Mouse (Mus musculus): Measurements from ENCODE around the gene Six3. TPM values are rescaled to one million over a fixed set of nuclear protein-coding genes. Genes with fewer than 3 reads are reported as not detected.

Six3 gene
- polyA plus RNA-seq (2014; fragmentation: Nextera tagmentation; extraction: Ambion mirVana) = 17.1 and 17.5 TPM in 2 replicates

DNA sequence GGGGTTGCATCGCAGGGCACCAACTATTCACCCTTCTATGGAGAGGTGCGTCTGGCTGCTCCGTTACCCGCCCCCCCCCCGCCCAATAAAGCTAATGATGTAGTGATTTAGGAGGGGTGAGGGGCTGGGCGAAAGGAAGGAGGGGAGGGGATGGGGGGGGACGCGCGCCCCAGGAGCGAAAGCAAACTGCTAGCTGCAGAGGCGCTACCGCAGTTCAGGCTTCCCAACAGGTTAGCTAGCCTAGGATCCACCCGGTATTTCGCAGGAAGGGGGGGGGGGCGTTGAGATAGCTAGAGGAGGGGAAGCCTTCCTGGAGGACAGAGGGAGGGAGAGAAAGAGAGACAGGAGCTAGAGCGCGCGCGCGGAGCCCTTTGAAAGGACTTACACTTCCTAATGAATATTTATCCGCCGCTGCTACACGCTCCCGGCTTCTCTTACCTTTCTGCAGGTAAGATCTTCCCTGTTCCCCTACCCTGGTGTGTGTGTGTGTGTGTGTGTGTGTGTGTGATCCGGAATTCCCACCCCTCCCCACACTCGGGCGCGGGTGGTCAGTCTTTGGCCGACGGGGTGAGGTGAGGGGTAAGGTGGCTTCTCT lies at the start of gene Six3:
Gene Six3, plus strand, starts transcription at position 343 of the 595 bp plus-strand sequence.
- DNase-seq (ENCODE audit: low spot score) (peak; percentile 59), ATAC-seq (replicated peaks; ENCODE audit: low FRiP score) (no peak)
- Histone ChIP-seq H3K4me3 (ENCODE audit: low read depth, low read length) (peak within 1 kb of the TSS; percentile 46), H3K27ac (ENCODE audit: low read depth, low read length) (peak within 1 kb of the TSS; percentile 68), H3K9me3 (ENCODE audit: control insufficient read depth, low read length) (no peaks in the 10 kb centered on the region), H3K9ac (ENCODE audit: low read length) (peak within 1 kb of the TSS; percentile 61), H3K36me3 (ENCODE audit: control insufficient read depth, insufficient read depth, low read length) (no peaks in the 10 kb centered on the region), H3K4me2 (ENCODE audit: low read depth, low read length, severe bottlenecking) (peak within 1 kb of the TSS; percentile 71), H3K27me3 (ENCODE audit: control insufficient read depth, insufficient read depth, low read length) (peaks cover 84% of the 10 kb centered on the region), H3K4me1 (replicated peaks; ENCODE audit: control insufficient read depth, insufficient read depth, low read length) (peaks cover 22% of the 10 kb centered on the region)
- under 1% methylated on average over 28 of the region's 30 CpGs for WGBS

DNA sequence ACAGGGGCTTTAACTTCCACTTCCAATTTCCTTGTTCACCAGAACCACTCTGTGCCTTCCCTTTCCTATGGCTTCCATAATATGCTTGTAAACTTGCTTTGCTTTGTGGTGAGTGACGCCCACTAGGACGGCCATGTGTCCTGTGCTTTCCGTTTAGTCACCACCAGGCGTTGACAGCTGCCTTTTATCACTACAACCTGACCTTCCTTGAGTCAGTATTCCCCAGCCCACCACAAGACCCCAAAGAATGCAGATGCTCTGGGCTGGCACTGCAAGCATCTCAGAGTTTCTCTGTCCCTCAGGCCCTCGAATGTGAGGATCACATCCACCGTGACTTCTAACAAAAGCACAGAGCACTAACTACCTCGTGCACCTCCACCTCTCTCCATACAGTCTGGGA lies 49.3 kb upstream of the Six3 start:
- Histone ChIP-seq H3K4me3 (ENCODE audit: low read depth, low read length) (no peak overlapping the region), H3K9me3 (ENCODE audit: control insufficient read depth, low read length) (no peaks in the 10 kb centered on the region), H3K4me2 (ENCODE audit: low read depth, low read length, severe bottlenecking) (no peak overlapping the region), H3K27ac (ENCODE audit: low read depth, low read length) (no peak overlapping the region), H3K36me3 (ENCODE audit: control insufficient read depth, insufficient read depth, low read length) (no peaks in the 10 kb centered on the region), H3K27me3 (ENCODE audit: control insufficient read depth, insufficient read depth, low read length) (no peaks in the 10 kb centered on the region), H3K4me1 (replicated peaks; ENCODE audit: control insufficient read depth, insufficient read depth, low read length) (no peaks in the 10 kb centered on the region), H3K9ac (ENCODE audit: low read length) (no peak overlapping the region)
- ATAC-seq (replicated peaks; ENCODE audit: low FRiP score) (no peak), DNase-seq (ENCODE audit: low spot score) (no peak)
- WGBS = 80% methylated on average over 7 of the region's 7 CpGs

DNA sequence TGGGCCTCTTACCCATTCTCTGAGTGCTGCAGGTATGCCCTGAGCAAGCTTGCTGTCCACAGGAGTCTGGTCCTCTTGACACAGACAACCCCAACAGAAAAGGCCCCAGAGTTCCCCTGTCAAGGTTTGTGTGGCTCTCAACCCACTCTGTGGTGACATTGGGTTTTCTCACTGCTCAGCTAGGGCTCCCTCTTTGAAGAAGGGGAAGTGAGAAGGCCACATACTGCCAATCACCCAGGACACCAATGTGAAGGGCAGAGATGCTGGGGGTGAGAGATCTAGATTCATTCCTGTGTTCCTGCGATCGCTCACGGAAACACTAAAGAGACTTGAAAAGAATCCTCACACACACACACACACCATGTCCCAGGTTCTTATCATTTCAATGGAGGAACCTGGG lies 39.4 kb upstream of the Six3 start:
- DNase-seq (ENCODE audit: low spot score) (no peak), ATAC-seq (replicated peaks; ENCODE audit: low FRiP score) (no peak)
- 92% methylated on average over 3 of the region's 3 CpGs for WGBS
- H3K4me2 ChIP-seq (ENCODE audit: low read depth, low read length, severe bottlenecking) = no peak overlapping the region
- H3K9me3 ChIP-seq (ENCODE audit: control insufficient read depth, low read length) = no peaks in the 10 kb centered on the region
- no peak overlapping the region for H3K9ac ChIP-seq (ENCODE audit: low read length)
- H3K4me3 ChIP-seq (ENCODE audit: low read depth, low read length) = no peak overlapping the region
- no peaks in the 10 kb centered on the region for H3K4me1 ChIP-seq (replicated peaks; ENCODE audit: control insufficient read depth, insufficient read depth, low read length)
- no peak overlapping the region for H3K27ac ChIP-seq (ENCODE audit: low read depth, low read length)
- H3K27me3 ChIP-seq (ENCODE audit: control insufficient read depth, insufficient read depth, low read length) = no peaks in the 10 kb centered on the region
- no peaks in the 10 kb centered on the region for H3K36me3 ChIP-seq (ENCODE audit: control insufficient read depth, insufficient read depth, low read length)

DNA sequence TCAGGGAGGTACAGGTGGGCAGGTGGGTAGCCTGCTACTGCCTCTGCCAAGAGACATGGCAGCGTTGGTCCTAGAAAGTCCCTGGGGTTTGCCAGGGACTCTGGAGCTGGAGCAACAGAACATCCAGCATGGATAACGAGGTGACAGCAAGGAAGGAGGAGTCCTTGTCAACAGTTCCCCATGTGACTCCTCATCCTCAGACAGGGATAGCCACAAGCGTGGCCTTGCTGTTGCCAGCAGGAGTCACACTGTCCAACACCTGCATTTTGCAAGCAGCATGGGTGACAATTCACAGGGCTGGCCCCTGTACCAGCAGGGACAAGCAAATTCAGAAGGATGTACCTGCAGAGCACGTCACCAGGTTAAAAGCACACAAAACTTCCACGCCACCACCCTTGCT lies 35.1 kb upstream of the Six3 start:
- 72% methylated on average over 5 of the region's 5 CpGs for WGBS
- Histone ChIP-seq H3K4me2 (ENCODE audit: low read depth, low read length, severe bottlenecking) (no peak overlapping the region), H3K4me3 (ENCODE audit: low read depth, low read length) (no peak overlapping the region), H3K9ac (ENCODE audit: low read length) (no peak overlapping the region), H3K4me1 (replicated peaks; ENCODE audit: control insufficient read depth, insufficient read depth, low read length) (no peaks in the 10 kb centered on the region), H3K27ac (ENCODE audit: low read depth, low read length) (no peak overlapping the region), H3K36me3 (ENCODE audit: control insufficient read depth, insufficient read depth, low read length) (no peaks in the 10 kb centered on the region), H3K27me3 (ENCODE audit: control insufficient read depth, insufficient read depth, low read length) (no peaks in the 10 kb centered on the region), H3K9me3 (ENCODE audit: control insufficient read depth, low read length) (no peaks in the 10 kb centered on the region)
- ATAC-seq (replicated peaks; ENCODE audit: low FRiP score) (no peak), DNase-seq (ENCODE audit: low spot score) (no peak)

DNA sequence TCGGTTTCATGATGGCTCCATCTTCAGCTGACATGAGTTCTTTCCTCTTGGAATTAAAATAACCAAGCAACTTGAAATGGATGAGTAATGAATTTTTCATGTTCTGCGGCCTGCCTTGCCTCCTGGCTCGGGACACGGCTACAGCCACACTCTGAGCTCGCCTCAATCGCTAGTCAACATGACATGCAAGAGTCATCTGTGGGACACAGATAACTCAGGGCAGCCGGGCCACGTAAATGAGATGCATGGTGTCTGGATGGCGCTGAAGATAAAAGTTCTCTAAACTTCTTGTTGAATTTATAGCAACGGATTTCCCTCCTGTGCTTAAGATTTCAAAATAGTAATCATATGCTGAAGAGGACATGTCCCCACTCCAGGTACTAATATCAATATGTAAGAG lies 34.1 kb upstream of the Six3 start:
- Histone ChIP-seq H3K9ac (ENCODE audit: low read length) (no peak overlapping the region), H3K4me3 (ENCODE audit: low read depth, low read length) (no peak overlapping the region), H3K4me1 (replicated peaks; ENCODE audit: control insufficient read depth, insufficient read depth, low read length) (no peaks in the 10 kb centered on the region), H3K9me3 (ENCODE audit: control insufficient read depth, low read length) (no peaks in the 10 kb centered on the region), H3K4me2 (ENCODE audit: low read depth, low read length, severe bottlenecking) (no peak overlapping the region), H3K36me3 (ENCODE audit: control insufficient read depth, insufficient read depth, low read length) (no peaks in the 10 kb centered on the region), H3K27me3 (ENCODE audit: control insufficient read depth, insufficient read depth, low read length) (no peaks in the 10 kb centered on the region), H3K27ac (ENCODE audit: low read depth, low read length) (no peak overlapping the region)
- 94% methylated on average over 10 of the region's 10 CpGs for WGBS
- ATAC-seq (replicated peaks; ENCODE audit: low FRiP score) = no peak
- DNase-seq (ENCODE audit: low spot score) = no peak

DNA sequence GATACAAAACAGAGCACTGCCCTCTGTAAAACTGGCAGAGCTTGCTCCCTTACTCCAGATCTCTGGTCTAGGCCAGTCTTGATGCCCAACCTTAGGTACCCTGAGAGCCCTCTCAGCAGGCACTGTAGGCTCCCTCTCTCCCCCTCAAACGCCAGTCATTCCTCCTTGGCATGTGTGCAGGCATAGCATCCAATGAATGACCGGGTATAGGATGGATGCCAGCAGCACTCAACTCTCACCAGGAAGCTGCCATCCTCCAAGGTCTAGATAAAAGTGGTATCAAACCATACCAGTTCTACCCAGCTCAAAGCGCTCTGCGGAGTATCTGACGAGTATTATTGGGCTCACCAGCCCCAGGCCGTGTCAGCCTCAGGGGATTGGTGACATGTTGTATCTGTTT lies 33.2 kb upstream of the Six3 start:
- 93% methylated on average over 6 of the region's 6 CpGs for WGBS
- Histone ChIP-seq H3K9ac (ENCODE audit: low read length) (no peak overlapping the region), H3K9me3 (ENCODE audit: control insufficient read depth, low read length) (no peaks in the 10 kb centered on the region), H3K27me3 (ENCODE audit: control insufficient read depth, insufficient read depth, low read length) (no peaks in the 10 kb centered on the region), H3K4me2 (ENCODE audit: low read depth, low read length, severe bottlenecking) (no peak overlapping the region), H3K27ac (ENCODE audit: low read depth, low read length) (no peak overlapping the region), H3K4me1 (replicated peaks; ENCODE audit: control insufficient read depth, insufficient read depth, low read length) (no peaks in the 10 kb centered on the region), H3K4me3 (ENCODE audit: low read depth, low read length) (no peak overlapping the region), H3K36me3 (ENCODE audit: control insufficient read depth, insufficient read depth, low read length) (no peaks in the 10 kb centered on the region)
- ATAC-seq (replicated peaks; ENCODE audit: low FRiP score) (no peak), DNase-seq (ENCODE audit: low spot score) (no peak)

DNA sequence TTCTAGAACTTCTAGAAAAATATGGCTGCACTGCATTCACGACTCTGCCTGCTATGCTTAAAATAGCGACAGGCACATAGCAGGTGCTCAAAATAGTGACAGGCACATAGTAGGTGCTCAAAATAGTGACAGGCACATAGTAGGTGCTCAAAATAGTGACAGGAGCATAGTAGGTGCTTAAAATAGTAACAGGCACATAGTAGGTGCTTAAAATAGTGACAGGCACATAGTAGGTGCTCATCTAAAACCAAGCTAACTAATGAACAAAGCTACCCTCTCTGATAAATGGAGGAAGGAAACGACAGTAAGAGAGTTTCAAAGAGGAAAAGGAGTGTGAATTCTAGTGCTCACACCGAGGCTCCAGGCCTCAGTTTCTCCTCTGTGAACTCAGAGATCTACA lies 29.2 kb upstream of the Six3 start:
- no peak overlapping the region for H3K27ac ChIP-seq (ENCODE audit: low read depth, low read length)
- DNase-seq (ENCODE audit: low spot score) = no peak
- no peak overlapping the region for H3K4me2 ChIP-seq (ENCODE audit: low read depth, low read length, severe bottlenecking)
- no peak overlapping the region for H3K4me3 ChIP-seq (ENCODE audit: low read depth, low read length)
- H3K27me3 ChIP-seq (ENCODE audit: control insufficient read depth, insufficient read depth, low read length) = no peaks in the 10 kb centered on the region
- no peaks in the 10 kb centered on the region for H3K4me1 ChIP-seq (replicated peaks; ENCODE audit: control insufficient read depth, insufficient read depth, low read length)
- no peaks in the 10 kb centered on the region for H3K9me3 ChIP-seq (ENCODE audit: control insufficient read depth, low read length)
- no peaks in the 10 kb centered on the region for H3K36me3 ChIP-seq (ENCODE audit: control insufficient read depth, insufficient read depth, low read length)
- no peak overlapping the region for H3K9ac ChIP-seq (ENCODE audit: low read length)
- no peak for ATAC-seq (replicated peaks; ENCODE audit: low FRiP score)
- WGBS = 88% methylated on average over 4 of the region's 4 CpGs

DNA sequence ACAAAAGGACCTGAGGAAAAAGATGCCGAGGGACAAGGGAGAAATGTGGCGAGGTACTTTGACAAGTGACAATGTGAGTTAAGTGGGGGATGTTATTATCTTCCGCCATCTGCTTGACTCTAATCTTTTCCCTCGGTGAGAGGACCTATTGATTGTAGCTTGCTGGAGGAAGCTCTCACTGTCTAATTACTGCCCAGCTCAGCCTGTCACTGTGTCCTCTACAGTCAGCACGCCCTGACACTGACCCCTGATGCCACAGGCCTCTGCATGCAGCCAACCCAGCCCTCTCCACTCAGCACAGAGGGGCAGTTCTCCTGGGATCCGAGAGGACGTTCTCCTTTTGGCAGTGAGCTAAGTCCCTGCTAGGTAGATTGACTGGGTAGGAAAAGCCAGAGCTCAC lies 28.8 kb upstream of the Six3 start:
- H3K36me3 ChIP-seq (ENCODE audit: control insufficient read depth, insufficient read depth, low read length) = no peaks in the 10 kb centered on the region
- DNase-seq (ENCODE audit: low spot score) (no peak), ATAC-seq (replicated peaks; ENCODE audit: low FRiP score) (no peak)
- no peaks in the 10 kb centered on the region for H3K4me1 ChIP-seq (replicated peaks; ENCODE audit: control insufficient read depth, insufficient read depth, low read length)
- WGBS = 62% methylated on average over 7 of the region's 7 CpGs
- no peak overlapping the region for H3K4me2 ChIP-seq (ENCODE audit: low read depth, low read length, severe bottlenecking)
- no peak overlapping the region for H3K9ac ChIP-seq (ENCODE audit: low read length)
- no peak overlapping the region for H3K4me3 ChIP-seq (ENCODE audit: low read depth, low read length)
- no peaks in the 10 kb centered on the region for H3K9me3 ChIP-seq (ENCODE audit: control insufficient read depth, low read length)
- no peaks in the 10 kb centered on the region for H3K27me3 ChIP-seq (ENCODE audit: control insufficient read depth, insufficient read depth, low read length)
- no peak overlapping the region for H3K27ac ChIP-seq (ENCODE audit: low read depth, low read length)

DNA sequence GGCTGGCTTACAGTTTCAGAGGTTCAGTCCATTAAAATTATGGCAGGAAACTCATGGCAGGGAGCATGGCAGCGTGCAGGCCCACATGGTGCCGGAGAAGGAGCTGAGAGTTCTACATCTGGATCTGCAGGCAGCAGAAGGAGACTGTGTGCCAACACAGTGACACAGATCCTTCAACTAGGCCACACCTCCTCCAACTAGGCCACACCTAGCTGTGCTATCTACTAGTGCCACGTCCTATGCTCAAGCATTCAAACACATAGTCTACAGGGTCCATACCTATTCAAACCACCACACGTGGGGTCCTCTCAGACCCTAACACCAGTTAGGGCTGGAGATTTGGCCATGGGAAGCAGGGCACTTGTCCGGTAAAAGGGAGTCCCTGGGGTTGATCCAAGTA lies 27.6 kb upstream of the Six3 start:
- ATAC-seq (replicated peaks; ENCODE audit: low FRiP score) (no peak), DNase-seq (ENCODE audit: low spot score) (no peak)
- no peaks in the 10 kb centered on the region for H3K36me3 ChIP-seq (ENCODE audit: control insufficient read depth, insufficient read depth, low read length)
- H3K27ac ChIP-seq (ENCODE audit: low read depth, low read length) = no peak overlapping the region
- 90% methylated on average over 5 of the region's 5 CpGs for WGBS
- no peak overlapping the region for H3K9ac ChIP-seq (ENCODE audit: low read length)
- H3K4me1 ChIP-seq (replicated peaks; ENCODE audit: control insufficient read depth, insufficient read depth, low read length) = no peaks in the 10 kb centered on the region
- H3K4me2 ChIP-seq (ENCODE audit: low read depth, low read length, severe bottlenecking) = no peak overlapping the region
- no peaks in the 10 kb centered on the region for H3K27me3 ChIP-seq (ENCODE audit: control insufficient read depth, insufficient read depth, low read length)
- no peak overlapping the region for H3K4me3 ChIP-seq (ENCODE audit: low read depth, low read length)
- H3K9me3 ChIP-seq (ENCODE audit: control insufficient read depth, low read length) = no peaks in the 10 kb centered on the region

Data from forebrain, embryonic 11.5 days (tissue).